Mouse (Mus musculus) retina, postnatal 7 days (tissue): ENCODE measurements around the gene Knl1.
"Not testable (repeated sequence)": the region's sequence is repeated elsewhere in the genome, so short reads cannot be mapped to it uniquely, and the experiment has no call there.

Source experiments
- DNase-seq: peaks from one replicate; pipeline ENCODE4 v3.0.0-alpha.2; 2012; ENCODE audit warnings: low read depth, low spot score

The Knl1 gene

GRCm38 (mm10) chr2:119046649-119047611, at the start of gene Knl1:
Gene Knl1 (plus strand): TSS chr2:119047119.
- peak; percentile 98 for DNase-seq

DNA sequence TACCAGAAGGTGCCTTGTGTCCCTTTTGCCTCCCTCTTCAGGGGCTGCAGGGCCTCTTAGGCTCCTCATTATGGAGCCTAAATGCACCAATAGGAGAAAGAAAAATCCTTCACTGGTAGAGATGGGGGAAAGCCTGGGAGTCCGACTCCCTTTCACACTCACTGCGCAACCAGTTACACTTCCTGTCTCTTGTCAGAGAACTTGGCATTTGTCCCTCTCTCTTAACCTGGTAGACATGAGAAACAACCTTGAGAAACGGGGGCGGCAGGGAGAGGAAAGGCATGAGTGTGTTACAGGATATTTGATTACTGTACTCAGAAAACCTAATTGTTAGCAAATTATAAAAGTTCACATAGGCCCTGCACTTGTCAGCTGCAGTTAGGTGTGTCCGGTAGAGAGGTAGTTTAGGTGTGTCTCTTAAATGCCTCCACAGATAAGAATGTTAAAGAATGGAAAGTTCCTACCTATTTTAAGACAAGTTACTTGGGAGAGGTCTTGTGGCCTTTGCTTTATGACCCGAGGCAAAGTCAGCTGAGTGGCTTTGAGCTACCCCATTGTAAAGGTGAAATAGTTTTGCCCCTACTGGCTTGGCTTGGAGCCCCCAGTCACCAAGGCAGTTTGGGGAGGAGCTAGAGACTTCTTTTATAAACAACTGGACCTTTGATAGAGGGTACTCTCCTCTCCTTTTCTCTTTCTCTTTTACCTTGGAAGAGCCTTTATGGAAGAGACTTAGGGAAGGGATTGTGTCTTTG, 48.6 kb upstream of the Knl1 start:
- no peak for DNase-seq

GRCm38 (mm10) chr2:118999025-118999639, 47.8 kb upstream of the Knl1 start:
- DNase-seq: no peak

GRCm38 (mm10) chr2:119006886-119007285, 40.0 kb upstream of the Knl1 start:
- no peak for DNase-seq

DNA sequence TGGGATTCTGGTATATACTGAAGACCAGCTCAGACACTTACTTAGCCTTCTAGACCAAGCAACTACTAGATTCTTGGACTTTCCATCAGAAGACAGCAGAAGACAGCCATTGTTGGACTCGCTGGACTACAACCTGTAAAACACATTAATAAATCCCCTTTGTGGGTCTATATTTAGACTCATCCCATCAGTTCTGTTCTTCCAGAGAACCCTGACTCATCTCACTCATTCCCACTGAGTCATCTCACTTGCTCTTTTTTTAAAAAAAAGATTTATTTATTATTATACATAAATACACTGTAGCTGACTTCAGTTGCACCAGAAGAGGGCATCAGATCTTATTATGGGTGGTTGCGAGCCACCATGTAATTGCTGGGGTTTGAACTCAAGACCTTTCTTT, 37.5 kb upstream of the Knl1 start:
- DNase-seq: no peak

DNA sequence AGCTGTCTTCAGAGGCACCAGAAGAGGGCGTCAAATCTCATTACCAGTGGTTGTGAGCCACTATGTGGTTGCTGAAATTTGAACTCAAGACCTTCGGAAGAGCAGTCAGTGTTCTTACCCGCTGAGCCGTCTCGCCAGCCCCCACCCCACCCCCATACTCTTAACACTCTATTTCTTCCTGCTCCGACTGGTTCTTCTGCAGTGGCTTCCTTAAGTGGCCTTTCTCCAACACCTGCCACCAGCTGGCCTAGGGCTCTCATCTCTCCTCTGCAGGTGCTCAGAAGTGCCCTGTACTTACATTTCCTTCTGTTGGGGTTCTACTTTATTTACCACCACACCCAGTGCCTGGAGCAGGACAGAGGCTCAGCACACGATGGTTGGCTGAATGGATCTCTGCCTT, 31.9 kb upstream of the Knl1 start:
- DNase-seq: no peak

DNA sequence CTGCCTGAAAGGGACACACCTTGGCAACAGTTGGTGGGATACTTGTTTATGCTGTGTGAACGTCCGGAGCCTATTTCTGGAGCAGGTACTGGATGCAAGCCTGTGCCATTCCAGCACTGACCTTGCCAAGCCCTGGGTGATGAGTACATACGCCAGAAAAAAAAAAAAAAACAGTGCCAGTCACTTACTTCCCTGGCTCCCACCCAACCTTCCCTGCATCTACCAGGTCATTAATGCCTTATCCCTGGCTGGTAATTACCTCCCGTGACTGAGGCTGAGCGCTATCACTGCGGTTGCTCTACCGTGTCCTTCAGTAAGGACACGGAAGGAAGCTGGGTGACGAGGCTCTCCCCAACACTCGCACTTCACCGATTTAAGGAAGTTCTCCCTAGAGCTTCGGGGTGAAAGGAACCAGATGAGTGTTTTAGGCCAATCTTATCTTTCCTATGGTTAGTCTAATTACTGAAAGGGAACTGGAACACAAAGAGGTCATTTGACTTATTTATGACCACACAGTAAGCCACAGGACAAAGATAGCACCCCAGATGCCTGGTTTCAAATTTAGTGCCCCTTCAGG, 31.2 kb upstream of the Knl1 start:
- DNase-seq: no peak

GRCm38 (mm10) chr2:119016312-119016711, 30.6 kb upstream of the Knl1 start:
- DNase-seq: not testable (repeated sequence)

DNA sequence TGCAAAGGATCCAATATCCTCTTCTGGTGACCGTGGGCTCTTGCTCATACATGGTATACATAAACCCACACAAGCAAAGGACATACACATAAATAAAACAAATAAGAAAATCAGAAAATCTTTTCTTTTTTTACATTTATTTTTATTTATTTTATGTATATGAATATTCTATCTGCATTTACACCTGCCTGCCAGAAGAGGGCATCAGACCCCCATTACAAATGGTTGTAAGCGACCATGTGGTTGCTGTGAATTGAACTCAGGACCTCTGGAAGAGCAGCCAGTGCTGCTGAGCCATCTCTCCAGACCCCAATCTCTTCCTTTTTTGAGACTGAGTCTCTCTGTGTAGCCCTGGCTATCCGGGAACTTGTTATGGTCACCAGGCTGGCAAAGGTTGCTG, 29.3 kb upstream of the Knl1 start:
- no peak for DNase-seq

- DNase-seq: no peak
Observed at GRCm38 (mm10) chr2:119018391-119019122, 28.4 kb upstream of the Knl1 start.

GRCm38 (mm10) chr2:119019131-119019530, 27.8 kb upstream of the Knl1 start:
- DNase-seq: no peak

- DNase-seq: no peak
Observed at GRCm38 (mm10) chr2:119019538-119019937, 27.4 kb upstream of the Knl1 start.

- DNase-seq: no peak
Observed at GRCm38 (mm10) chr2:119023154-119023660, 23.7 kb upstream of the Knl1 start.

DNA sequence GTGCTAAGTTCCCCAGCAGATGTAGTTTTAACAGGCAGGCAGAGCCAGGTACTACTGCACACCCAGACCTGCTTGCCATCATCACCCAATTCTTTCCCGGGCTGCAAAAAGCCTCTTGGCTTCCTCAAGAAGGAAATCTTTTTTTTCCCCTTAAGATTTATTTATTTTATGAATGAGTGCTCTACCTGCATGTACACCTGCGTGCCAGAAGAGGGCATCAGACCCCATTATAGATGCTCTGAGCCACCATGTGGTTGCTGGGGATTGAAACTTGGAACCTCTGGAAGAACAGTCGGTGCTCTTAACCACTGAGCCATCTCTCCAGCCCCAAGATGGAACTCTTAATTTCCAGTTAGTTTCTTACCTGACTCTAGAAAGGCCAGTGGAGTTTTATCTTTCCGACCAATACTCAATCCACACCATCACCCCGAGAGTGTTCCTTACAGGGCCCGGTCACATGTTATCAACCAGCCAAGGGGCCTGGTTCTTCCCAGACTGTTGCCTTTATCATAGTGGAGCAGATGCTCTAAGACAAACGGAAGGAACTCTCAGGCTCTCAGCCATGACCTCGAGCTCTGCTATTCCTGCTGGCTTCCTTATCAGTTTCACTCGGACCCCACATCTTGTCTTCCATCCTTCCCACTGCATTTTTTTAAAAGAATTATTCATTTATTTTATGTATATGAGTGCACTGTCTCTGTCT, 22.2 kb upstream of the Knl1 start:
- no peak for DNase-seq

DNA sequence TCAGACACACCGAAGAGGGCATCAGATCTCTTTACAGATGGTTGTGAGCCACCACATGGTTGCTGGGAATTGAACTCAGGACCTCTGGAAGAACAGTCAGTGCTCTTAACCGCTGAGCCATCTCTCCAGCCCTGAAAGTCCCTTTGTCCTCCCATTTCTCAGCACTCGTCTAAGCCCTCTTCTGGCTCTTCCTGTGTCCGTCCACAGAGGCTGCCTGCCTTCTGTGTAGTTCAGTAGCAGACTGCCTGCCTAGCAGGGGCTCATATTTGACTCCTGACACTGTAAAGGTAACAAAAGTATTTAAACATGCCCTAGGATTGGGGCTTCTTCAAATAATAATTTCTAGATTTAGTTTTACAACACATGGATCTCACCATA, 21.7 kb upstream of the Knl1 start:
- DNase-seq: no peak

DNA sequence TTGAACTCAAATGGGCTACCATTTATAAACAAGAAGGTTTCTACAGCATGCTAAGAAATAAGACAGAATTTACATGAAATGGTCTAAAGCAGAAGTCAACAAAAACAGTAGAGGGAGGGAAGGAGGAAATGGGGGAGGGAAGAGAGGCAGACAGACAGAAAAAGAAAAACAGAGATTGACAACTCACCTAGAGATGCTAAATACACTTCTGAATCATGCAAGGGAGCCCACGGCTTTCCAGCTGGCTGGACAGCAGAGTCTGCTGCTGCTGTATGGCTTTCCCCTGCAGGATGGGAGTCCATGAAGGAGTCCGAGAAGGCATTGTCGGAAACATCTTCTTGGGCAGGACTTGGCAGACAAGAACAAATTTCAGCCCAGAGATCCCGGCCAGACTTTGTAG, 20.0 kb upstream of the Knl1 start:
- no peak for DNase-seq

- peak; percentile 88 for DNase-seq
Observed at GRCm38 (mm10) chr2:119028941-119029551, 17.9 kb upstream of the Knl1 start, which contains the start of gene Ccdc32. Gene Ccdc32 (minus strand): TSS chr2:119029393.

GRCm38 (mm10) chr2:119032191-119032590, 14.7 kb upstream of the Knl1 start:
- DNase-seq: no peak

DNA sequence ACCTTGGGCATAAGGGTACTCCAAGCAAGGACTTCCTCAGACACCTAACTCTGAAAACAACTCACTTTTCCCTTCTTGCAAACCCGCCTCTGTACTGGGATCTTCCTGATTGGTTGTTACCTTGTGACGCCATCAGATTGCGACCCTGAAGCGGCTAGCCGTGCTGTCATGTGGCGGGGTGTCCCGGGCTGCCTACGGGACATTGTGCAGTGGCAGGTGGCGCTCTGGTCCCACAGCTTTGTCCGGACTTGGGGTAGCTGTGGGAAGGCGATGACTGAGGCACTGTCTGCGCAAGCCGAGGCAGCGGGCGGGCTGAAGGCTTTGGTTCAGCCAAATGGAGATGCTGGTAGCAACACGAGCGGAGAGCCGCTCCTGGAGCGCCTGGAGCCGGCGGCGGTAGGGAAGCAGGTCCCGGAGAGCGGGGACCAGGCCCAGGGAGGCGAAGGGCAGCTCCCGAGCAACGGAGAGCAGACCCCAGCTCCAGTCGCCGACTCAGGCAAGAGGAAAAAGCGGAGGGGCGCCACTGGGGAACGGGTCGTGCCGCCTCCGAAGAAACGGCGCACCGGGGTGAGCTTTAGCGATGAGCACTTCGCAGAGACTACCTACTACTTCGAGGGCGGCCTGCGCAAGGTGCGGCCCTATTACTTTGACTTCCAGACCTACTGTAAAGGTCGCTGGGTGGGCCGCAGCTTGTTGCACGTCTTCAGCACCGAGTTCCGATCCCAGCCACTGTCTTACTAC, 12.1 kb upstream of the Knl1 start, which contains the start of gene Rpusd2:
Gene Rpusd2 (plus strand): TSS at position 135 of the 741 bp plus-strand sequence.
- peak; percentile 91 for DNase-seq
